Mouse (Mus musculus) ovary, postnatal 36 days (tissue): Measurements from ENCODE around the gene Ciao2b.

Experiments used
- DNase-seq: peaks from one replicate; pipeline ENCODE4 v3.0.0; 2022; ENCODE audit warnings: low spot score, mixed read lengths

Gene Ciao2b

DNA sequence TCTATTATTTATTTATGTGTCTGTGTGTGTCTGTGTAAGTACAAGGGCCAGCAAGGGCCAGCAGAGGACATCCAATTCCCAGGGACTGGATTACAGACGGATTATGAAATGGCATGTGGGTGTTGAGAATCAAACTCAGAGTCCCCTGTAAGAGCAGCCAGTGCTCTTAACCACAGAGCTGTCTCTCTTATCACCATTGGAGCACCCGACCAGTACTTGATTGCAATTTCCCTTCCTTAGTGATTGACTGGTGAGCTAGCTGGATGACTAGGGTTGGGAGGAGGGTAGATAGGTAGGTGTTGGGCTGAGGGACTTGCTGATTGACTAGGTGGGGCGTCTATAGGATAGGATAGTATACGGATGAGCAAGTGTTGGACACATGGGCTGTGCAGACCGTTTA lies 21.0 kb downstream of the Ciao2b start:
- DNase-seq, result no peak

DNA sequence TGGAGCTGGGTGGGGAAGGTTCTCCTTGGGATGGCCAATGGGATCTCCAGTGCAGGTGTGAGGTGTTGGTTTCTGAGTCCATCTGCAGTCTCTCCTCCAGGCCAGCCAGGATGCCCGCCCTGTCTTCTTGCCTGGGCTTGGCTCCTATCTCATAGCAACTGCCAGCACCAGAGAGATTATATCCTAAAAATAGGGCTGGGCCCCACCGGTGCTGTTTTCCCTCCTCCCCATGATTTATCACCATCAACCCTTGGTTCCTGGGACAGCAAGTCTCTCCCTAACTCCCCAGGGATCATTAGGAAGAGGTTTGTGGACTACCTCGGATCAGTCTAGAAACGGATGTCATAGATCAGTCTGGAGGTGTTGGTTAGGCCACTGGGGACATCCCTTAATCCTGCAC lies 28.6 kb downstream of the Ciao2b start:
- DNase-seq, result no peak

GRCm38 (mm10) chr8:104611613-104612012 lies 30.2 kb downstream of the Ciao2b start:
- DNase-seq, result no peak

- DNase-seq, result no peak
Measured at GRCm38 (mm10) chr8:104610185-104610766, 31.5 kb downstream of the Ciao2b start.

DNA sequence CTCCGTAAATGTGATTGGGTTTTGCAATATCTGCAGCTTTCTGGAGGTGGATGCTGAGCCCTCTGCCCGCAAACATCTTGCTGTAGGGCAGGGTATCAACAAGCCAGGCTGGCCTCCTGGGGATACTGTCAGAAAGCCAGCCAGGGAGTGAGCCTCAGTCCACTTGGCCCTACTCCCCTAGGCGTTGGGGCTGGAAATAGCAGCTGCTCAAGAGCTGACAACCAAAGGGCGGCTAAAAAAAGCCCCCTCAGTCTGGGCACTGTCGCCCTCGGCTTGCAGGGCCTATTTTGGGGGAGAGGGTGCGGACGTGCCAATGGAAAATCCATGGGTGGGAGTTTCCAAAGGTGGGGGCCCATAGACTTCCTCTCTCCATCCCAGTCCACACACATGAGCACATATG lies 32.5 kb downstream of the Ciao2b start:
- DNase-seq, result no peak

- no peak for DNase-seq
Measured at GRCm38 (mm10) chr8:104607944-104608343, 33.8 kb downstream of the Ciao2b start.

DNA sequence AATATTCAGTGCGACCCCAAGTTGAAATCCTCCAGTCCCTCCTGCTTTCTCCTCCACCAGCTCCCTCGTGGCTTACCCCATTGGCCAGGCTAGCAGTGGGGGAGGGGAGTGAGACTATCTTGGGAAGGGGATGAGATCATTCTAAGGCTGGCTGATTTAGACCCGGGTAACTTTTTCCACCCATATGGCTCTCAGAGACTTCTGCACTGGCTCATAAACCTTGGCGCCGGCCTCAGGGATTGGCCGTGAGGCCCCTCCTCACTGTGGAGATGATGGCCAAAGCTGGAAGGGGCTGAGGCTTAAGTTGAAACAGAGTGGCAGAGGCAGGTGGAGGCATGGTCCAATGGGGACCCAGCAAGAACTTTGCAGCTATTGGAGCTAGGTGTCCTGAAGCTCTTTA lies 35.4 kb downstream of the Ciao2b start:
- DNase-seq, result no peak

DNA sequence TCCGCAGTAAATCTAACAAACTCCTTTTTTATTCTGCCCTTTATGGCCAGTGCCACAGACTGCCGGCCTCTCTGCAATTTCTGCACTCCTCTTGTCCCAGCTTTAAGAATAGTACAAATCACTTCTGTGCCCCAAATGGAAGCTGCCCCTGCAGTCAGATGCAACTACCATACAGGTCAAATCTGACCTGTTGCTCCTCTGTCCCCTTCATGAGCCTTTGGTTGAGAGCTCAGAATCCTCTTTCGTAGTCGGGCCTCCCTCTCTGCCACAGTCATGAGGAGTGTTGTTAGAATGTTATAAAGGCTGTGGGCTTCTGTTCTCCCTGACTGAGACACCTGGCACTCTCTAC lies 38.5 kb downstream of the Ciao2b start:
- no peak for DNase-seq

DNA sequence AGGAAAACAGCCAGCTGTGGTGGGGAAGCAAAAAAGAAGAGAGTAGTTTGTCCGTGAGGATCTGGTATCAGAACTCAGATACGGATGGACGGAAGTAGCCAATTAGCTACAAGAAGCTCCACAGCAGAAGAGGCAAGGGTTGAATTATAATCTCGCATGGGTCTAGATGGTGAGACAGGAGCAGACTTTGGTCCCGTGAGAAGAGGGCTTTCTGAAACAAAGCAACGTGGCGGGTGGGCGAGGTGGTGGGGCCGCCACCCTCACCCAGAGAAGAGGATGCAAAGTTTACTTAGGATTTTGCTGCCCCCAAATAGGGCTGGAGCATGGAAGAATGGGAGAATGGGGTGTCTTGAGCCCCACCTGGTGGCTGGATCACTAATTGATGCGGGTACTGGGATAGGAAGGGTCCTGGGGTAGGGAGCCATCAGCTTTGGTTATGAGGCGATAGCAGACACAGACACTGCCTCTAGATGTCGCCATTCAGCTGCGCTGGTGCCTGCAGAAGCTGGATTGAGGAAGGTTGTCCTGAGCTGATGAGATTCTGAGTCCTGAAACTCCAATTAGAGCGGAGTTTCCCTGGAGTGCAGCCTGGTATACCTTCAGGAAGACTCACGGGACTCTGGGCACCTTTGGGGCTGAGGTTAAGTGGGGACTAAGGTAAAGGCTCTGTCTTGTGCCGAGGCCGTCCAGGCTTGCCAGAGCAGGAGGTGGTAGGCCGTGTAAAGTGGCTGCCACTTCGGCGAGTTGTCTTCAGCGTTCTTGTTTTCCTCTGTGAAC lies 39.1 kb downstream of the Ciao2b start:
- DNase-seq, result peak; percentile 85

GRCm38 (mm10) chr8:104601941-104602371 lies 39.8 kb downstream of the Ciao2b start:
- DNase-seq, result no peak

GRCm38 (mm10) chr8:104601386-104601785 lies 40.4 kb downstream of the Ciao2b start:
- no peak for DNase-seq

DNA sequence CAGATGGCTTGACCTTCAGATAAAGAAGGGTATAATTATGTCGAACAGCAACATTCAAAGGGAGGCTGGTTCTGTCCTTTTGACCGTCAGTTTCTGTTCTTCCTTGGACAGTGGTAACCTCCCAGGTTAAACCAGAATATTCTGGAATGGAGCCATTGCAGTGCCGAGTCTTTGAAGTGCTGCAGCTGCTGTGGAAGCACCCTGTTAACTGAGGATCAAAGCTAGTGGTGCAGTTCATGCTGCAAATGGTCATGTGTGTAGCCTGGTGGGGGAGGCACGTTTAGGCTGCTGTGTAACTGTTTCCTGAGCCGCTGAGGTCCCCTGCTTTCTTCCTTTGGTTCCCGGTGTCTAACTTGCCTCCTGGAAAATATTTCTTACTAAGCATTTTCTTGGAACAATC lies 43.3 kb downstream of the Ciao2b start:
- no peak for DNase-seq

- DNase-seq, result peak; percentile 34
Measured at GRCm38 (mm10) chr8:104597656-104598055, 44.1 kb downstream of the Ciao2b start.

- DNase-seq, result peak; percentile 40
Measured at GRCm38 (mm10) chr8:104595773-104596536, 45.8 kb downstream of the Ciao2b start.

- no peak for DNase-seq
Measured at GRCm38 (mm10) chr8:104594611-104595362, 47.0 kb downstream of the Ciao2b start.

DNA sequence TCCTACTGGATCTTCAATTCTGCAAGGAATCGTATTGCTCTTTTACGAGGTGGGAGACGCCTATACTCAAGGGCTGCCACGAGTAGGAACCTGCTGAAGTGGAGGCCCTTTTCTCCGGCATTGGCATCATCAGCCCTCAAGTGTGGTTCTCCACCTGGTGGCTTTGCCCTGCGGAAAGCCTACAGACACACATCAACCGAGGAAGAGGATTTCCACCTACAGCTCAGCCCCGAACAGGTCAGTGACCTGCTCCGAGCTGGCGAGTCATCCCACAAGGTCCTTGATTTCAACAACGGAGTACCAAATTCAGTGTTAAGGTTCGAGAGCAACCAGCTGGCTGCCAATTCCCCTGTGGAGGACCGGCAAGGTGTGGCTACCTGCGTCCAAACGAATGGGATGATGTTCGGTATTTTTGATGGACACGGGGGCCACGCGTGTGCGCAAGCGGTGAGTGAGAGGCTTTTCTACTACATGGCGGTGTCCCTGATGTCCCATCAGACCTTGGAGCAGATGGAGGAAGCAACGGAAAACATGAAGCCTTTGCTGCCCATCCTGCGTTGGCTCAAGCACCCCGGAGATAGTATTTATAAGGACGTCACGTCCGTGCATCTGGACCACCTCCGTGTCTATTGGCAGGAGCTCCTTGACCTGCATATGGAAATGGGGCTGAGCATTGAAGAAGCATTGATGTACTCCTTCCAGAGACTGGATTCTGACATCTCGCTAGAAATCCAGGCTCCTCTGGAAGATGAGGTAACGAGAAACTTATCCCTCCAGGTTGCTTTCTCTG lies 48.0 kb downstream of the Ciao2b start:
- no peak for DNase-seq

DNA sequence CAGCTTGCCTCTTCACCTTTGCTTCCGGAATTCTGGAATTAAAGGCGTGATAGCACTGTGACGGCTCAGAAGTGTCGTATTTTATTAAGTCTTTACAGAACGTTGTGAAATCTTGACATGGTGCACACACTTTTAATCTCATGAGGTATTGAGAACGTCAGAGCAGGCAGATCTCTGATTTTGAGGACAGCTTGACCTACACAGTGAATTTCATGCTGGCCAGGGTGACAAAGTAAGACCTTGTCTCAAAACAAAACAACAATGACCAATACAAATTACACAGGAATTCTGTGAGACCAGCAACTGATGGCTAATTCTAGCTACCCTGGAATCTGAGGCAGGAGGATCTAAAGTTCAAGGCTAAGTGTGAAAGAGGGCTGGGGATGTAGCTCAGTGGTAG lies 49.2 kb downstream of the Ciao2b start:
- no peak for DNase-seq

DNA sequence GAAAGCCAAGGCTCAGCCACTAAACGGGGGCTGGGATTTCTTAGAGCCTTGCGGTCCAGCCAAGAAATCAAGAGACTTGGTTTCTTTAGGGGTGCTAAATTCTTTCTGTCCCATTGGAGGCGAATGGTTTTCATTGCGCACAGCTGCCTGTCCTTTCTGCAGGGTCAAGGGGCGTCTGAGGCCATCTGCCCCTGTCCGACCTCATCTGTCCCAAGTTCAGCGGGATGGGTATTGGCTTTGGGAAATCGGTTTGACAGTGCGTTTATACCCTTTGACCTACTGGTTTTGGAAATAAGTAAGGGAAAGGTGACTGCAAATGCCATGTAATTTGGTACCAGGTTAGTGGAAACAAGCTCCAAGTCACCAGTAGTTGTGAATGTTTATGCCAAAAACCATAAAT lies 49.9 kb downstream of the Ciao2b start:
- DNase-seq, result no peak

- peak; percentile 86 for DNase-seq
Measured at GRCm38 (mm10) chr8:104591133-104591834, 50.5 kb downstream of the Ciao2b start, which contains the start of gene Pdp2. Pdp2 (plus strand) TSS chr8:104591451.

DNA sequence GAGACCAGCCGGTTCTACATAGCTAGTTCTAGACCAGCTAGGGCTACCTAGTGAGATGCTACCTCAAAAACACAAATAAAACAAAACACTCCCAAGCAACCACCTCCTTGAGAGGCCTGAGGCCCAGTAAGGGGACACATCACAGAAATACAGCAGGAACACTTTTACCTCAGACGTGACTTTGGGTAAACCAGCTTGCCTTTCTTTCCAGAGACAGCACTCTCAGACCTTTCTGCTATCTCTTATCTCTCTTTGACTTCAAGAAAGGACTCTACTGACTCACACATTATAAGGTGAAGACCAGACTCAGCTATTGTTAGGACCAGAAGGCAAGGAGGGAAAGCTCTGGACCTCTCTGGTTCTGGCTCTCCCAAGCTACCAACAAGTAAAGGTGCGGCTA lies 51.5 kb downstream of the Ciao2b start:
- DNase-seq, result no peak
